Mouse (Mus musculus): Measurements from ENCODE around the gene Gosr1.

- TF ChIP-seq CTCF (IDR thresholded peaks at IDR 0.05; ENCODE audit: borderline replicate concordance, control insufficient read depth, extremely low read depth, insufficient read depth, low read length, poor library complexity) (no peak), POLR2A (IDR thresholded peaks at IDR 0.05; ENCODE audit: control insufficient read depth, extremely low read depth, insufficient read depth, low read length, poor library complexity) (no peak)
Measured at GRCm38 (mm10) chr11:76806026-76806425, 42.6 kb upstream of the Gosr1 start.

All from thymus, adult 2 months (tissue).